ENCODE assay signal across 25 mouse cellular contexts in genomic region chr10:117096096-117096495, GRCm38 (mm10). TPM values are rescaled to one million over a fixed set of nuclear protein-coding genes. Genes with fewer than 3 reads are reported as not detected.
"Had no signal": no experiment of that assay in that cellular context is flagged by ENCODE, and none has a peak within 500 bp of the region (broad histone marks: within the 10 kb centered on the region; RNA-seq: fewer than 3 reads in every experiment).

No protein-coding gene starts in this region.

- H3K4me2 ChIP-seq: lung, embryonic 14.5 days; midbrain, embryonic 11.5 days; midbrain, embryonic 13.5 days; midbrain, embryonic 15.5 days; neural tube, embryonic 13.5 days; neural tube, embryonic 15.5 days had no signal

- H3K9me3 ChIP-seq: midbrain, embryonic 13.5 days; midbrain, embryonic 15.5 days; neural tube, embryonic 13.5 days; neural tube, embryonic 15.5 days had no signal

- H3K4me3 ChIP-seq: midbrain, embryonic 13.5 days; midbrain, embryonic 15.5 days; myocyte; neural tube, embryonic 13.5 days; neural tube, embryonic 15.5 days had no signal

- H3K27me3 ChIP-seq: midbrain, embryonic 13.5 days; midbrain, embryonic 15.5 days; neural tube, embryonic 13.5 days; neural tube, embryonic 15.5 days had no signal

- H3K36me3 ChIP-seq: midbrain, embryonic 15.5 days; neural tube, embryonic 13.5 days; neural tube, embryonic 15.5 days had no signal

- DNase-seq: lung, adult 18-20 months; lung, embryonic 14.5 days; lung, postnatal 10 days; lung, postnatal 4 days; retina, postnatal 1 day; right cerebral cortex, adult 18-20 months; right cerebral cortex, postnatal 25 days; right cerebral cortex, postnatal 4 days; spleen, adult 18-20 months; thymus, adult 18-20 months; thymus, postnatal 14 days; thymus, postnatal 36 days had no signal

- ATAC-seq: midbrain, embryonic 13.5 days; midbrain, embryonic 15.5 days had no signal

- H3K9ac ChIP-seq: lung, embryonic 14.5 days; midbrain, embryonic 13.5 days; midbrain, embryonic 15.5 days; neural tube, embryonic 13.5 days; neural tube, embryonic 15.5 days had no signal

RNA-seq across cellular contexts. Expression of gene Lrrc10, which starts 51.0 kb away (rescaled TPM):
- total RNA-seq: megakaryocyte, adult 5-6 weeks; megakaryocyte-erythroid progenitor cell, adult 5-6 weeks had no signal
- polyA plus RNA-seq: midbrain, embryonic 11.5 days; midbrain, embryonic 13.5 days; midbrain, embryonic 15.5 days; myocyte; neural tube, embryonic 11.5 days; neural tube, embryonic 13.5 days; neural tube, embryonic 15.5 days; small intestine, adult 2 months; stomach, embryonic 14.5 days; stomach, embryonic 16.5 days; thymus, postnatal 0 days had no signal
